Mouse (Mus musculus): ENCODE results near the gene Tmem186.

Tmem186 gene

DNA sequence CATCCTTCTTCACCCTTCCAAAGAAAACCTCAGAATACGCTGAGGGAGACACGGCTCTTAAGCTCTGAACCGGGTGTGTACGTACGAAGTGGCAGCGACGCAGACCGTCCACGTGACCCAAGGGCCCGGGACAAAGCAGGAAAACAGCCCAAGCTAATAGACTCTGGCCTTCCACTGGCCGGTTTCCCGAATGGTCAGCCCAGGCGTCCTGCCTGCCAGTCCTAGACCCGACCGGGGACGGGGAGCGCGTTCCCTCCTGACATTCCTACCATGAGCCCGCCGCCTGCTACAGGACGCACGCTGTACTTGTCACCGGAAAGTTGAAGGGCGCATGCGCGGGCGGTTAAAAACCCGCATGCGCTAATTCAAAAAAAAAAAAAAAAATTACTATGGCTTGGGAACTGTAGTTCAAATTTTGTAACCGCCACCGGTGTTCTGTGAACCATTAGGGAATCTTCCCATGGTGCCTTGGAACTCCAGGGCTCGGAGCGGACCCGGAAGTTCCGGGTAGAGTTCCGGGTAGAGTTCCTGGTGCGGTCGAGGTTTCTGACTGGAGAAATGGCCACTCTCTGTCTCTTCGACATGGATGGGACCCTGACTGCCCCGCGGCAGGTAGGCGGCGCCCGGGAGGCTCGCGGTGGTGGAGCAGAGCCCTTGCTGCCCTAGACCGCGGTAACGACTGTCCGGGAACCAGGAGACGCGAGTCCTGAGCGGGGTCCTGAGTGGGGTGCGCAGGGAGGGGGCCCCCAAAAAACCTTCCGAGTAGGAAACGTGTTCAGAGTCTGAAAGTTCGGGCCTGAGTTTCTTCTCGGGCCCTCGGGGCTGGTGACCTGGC is at the start of gene Tmem186, which contains the start of gene Pmm2:
Gene Tmem186 (minus strand): TSS at position 496 of the 835 bp plus-strand sequence.
Gene Pmm2 (plus strand): TSS at position 458 of the 835 bp plus-strand sequence.
- DNase-seq (ENCODE audit: low spot score): peak; percentile 88

DNA sequence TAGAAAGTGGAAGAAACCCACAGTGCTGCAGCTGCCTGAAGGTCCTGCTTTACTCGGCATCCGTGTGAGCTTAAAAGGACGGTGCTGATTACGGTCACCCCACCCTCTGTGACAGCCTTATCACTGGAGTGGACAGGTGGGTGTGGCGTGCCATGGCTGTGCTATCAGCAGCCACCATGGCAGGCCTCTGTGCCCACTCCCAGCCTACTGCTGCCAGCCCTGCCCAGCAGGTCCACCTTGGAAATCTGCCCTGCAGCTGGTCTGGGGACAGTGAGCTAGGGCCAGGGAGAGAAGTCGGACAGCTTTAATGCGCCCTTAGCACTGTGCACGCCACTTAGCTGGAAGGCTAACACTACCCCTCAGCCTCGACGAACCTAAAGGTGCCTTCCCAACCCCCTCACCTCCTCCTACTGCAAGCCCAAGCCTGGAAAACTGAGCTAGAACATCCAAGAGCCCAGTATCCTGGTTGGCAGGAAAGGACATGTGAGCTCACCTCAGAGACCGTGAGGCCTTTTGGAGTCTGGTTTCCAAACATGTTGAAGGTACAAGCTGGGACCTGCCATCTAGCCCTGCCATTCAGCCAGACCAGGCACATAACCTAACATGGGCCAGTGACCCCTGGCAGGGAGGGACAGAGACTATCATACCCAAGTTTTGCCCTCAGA is 49.5 kb upstream of the Tmem186 start:
- DNase-seq (ENCODE audit: low spot score): peak; percentile 54

DNA sequence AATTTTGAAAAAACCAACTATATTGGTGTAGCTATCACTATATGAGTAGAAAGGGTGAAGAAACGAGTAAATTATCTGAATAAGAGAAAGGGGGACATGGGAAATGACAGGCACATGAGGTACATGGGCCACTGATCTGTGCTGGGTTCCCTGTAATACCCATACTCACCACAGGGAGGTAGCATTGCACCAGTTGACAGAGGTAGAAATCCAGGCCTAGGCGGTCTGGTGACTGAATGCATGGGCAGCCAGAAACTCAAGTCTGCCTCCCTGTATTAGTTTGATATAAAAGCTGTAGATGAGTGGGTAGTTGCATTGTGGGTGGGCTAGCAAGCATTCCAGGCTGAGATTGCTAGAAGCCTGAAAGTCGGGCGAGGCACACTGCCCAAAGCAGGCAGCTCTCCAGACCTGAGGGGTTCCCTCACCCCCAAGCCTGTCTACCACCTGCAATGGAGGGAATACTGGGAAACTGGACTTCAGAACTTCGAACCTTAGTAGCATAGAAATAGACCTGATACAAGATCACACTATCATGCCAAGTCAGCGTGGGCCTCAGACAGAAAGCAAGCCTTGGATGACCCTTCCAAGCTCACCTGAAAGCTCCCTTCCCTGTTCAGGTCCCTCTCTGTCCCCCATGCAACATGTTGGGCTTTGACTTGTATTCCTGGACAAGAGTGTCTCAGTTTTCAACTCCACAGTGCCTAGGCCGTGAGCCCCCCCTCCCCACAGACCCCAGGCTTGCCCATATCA is 48.8 kb upstream of the Tmem186 start:
- peak; percentile 85 for DNase-seq (ENCODE audit: low spot score)

DNA sequence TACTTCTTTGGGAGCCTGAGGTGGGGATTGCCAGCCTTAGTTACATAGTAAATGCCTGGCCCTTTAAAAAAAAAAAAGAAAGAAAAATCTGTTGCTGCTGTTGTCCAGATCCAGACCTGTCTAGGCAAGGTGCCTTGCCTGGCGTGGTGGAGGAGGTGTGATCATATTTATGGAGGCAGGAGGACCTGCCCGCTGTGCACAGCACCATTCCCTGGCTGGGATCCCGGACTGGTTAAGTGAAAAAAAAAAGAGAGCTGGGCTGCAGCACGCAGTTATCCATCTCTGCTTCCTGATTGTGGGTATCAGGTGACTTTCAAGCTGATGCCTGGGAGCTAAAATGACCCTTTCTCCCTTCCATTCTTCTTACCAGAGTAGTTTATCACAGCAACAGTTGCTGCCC is 47.6 kb upstream of the Tmem186 start:
- no peak for DNase-seq (ENCODE audit: low spot score)

DNA sequence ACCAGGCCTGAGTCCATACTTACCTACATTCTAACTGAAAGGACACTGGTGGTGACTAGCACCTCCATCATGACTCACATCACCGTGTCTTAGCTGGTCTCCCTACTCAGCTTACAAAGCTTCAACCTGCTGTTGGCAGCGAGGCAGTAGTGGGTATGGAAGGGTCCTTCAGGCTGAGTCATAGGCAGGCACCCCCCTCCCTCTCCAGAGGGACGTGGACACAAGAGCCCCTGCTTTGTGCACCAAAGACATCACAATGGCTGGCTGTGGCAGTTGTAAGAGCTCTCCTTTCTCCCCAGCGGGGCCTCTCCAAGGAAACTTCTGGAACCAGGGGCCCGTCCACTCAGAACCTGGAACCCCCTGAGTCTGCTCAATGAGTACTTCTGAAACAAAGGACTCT is 43.0 kb upstream of the Tmem186 start, which contains the start of gene Gm5767:
Gene Gm5767 (plus strand): TSS at position 301 of the 400 bp plus-strand sequence.
- no peak for DNase-seq (ENCODE audit: low spot score)

DNA sequence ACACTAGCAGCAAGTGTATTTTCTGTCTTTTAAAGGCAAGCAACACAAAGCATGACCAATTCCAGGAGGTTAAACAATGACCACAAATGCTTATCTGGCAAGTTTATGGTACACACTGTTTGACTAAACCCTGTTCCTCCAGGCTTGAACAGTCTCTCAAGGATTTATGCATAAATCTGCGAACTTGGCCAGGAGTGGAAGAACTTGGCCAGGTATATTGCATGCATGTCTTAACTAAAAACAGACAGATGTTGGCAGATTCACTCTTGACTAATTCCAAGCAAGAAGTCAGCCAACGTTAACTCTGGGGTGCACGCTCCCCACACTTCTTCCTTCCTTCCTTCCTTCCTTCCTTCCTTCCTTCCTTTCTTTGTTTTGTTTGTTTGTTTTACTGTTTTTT is 42.3 kb upstream of the Tmem186 start:
- DNase-seq (ENCODE audit: low spot score): no peak

DNA sequence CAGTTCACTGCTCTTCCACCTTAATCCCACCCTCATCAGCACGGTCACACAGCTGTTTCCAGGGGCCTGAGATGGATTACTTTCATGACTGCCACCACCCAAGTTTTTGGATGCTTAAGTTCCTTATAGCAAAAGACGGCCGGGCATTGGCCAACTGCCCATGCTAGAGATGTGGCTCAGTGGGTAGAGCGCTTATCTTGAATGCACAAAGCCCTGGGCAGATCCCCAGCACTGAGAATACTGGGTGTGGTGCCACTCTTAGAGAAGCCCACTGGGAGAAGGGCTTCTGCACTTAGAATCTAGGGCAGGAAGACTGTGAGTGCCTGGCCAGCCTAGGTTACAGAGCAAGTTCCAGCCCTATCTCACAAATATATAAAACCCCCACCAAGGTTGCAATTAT is 41.2 kb upstream of the Tmem186 start:
- DNase-seq (ENCODE audit: low spot score): no peak

DNA sequence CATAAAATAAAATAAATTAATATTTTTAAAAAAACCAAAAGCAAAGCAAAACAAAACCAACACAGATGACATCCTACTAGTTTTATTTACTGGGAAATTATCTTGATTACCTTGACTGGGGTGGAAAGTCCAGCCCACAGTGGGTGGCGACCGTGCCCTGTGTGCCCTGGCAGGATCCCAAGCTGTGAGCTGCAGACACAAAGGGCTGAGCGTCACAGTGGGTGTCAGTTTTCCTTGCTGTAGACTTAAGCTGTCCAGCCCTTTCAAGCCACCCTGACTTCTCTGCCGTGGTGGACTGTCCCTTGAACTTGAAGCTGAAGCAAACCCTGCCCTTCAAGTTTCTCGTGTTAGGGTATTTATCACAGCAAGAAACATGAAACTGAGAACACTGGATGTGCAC is 40.5 kb upstream of the Tmem186 start:
- DNase-seq (ENCODE audit: low spot score): peak; percentile 59

DNA sequence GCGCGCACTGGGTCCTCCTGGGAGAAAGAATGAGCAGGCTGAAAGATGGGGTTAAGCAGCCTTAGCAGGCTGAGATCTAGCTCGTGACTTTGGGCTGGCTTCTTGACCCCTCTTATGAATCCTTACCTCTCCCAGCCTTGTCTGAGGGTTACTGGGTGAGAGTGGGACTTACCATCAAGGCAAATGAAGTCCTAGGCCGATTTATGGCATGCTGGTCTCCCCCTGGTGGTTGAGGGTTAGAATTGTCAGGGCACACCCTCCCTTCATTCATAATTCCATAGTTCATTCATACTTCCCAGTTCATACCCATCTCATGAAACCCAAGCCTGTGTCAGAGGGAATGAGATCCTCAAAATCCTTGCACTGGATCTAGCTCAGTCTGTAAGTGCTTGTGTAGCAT is 39.3 kb upstream of the Tmem186 start:
- peak; percentile 74 for DNase-seq (ENCODE audit: low spot score)

DNA sequence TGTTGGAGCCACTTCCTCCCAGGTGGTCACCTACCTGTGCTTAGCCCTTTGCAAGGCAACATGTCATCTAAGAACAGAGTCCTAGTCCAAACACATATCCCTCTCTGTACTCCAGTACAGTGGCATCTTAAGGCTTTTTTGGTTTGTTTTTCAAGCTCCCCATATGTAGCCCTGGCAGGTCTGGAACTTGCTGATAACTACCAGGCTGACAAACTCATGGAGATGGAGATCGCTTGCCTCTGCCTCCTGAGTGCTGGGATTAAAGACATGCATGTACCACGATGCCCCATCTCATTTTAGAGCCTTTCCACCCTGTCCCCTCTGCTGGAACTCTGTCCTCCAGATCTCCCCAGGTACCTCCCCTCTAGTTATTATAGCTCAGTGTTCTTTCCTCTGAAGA is 38.7 kb upstream of the Tmem186 start:
- no peak for DNase-seq (ENCODE audit: low spot score)

DNA sequence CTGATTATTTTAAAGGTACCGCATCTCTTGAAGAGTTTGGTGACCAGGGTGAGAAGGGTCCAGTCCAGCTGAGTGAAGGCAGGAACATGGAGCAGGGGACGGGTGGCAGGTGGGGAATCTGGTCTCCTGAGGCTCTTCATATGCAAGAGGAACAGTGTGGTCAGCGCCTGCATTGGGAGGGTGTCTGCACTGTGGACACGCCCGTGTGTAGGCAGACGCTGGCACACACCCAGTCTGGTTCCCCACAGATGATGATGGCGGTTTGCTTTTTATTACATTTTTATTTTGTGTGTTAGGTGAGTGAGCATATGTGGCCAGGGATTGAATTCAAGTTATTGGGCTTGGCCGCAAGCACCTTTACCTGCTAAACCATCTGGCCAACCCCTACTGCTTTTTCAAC is 38.0 kb upstream of the Tmem186 start:
- DNase-seq (ENCODE audit: low spot score): no peak

DNA sequence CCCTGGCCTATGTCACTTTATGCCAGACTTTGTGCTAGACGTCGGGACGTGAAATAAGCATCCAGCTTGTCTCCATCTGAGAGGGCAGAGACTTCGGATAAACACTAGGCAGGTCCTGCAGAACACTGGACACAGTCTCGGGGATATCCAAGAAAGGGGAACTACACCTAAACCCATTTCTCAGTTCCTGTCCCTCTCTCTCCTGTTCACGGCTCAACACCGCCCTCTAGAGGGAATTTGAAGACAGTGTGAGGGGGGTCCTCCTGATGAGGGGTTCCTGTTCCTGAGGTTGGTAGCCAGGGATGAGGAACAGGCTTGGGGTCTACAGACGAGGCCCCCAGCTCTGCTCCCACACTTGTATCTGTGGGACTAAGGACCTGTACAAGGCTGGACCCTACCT is 36.7 kb upstream of the Tmem186 start:
- peak; percentile 60 for DNase-seq (ENCODE audit: low spot score)

DNA sequence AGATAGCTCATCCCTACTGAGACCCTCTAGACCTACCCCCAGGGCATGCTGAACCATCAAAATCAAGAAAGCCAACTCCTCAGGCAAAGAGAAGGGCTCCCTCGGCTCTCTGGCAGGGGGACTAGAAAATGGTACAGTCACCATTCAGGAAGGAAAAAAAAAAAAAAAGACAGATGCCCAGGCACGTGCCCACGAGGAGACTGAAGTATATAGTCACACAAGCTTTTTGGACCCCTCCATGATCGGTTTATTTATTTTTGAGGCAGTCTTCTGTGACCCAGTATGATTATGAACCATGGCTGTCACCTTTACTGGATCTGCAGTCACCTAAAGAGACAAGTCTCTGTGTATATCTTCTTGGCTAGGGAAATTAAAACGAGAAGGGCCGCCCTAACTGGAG is 35.8 kb upstream of the Tmem186 start:
- DNase-seq (ENCODE audit: low spot score): no peak

DNA sequence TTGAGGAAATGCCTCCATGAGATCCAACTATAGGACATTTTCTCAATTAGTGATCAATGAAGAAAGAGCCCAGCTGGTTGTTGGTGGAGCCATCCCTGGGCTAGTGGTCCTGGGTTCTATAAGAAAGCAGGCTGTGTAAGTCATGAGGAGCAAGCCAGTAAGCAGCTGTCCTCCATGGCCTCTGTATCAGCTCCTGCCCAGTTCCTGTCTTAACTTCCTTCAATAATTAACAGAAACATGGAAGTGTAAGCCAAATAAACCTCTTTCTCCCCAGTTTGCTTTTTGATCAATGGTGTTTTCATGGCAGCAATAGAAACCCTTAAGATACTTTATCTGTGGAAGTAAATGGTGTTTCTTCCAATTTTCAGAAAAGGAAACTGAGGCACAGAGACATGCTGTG is 35.3 kb upstream of the Tmem186 start:
- no peak for DNase-seq (ENCODE audit: low spot score)

DNA sequence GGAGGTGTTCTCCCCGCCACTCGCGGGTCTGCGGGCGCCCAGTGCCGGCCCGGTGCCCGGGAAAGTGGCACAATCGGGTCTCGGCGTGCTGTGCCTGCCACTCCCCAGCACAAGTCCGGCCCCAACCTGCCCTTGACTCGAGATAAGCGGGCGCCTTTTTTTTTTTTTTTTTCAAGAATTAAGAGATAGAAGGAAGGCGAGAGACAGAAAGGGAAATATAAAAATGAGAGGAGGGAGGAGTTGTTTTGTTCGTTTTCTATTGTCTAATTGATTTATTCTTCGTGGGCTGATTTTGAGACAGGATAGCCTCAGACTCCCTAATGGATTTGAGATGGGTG is 34.8 kb upstream of the Tmem186 start:
- DNase-seq (ENCODE audit: low spot score): no peak

DNA sequence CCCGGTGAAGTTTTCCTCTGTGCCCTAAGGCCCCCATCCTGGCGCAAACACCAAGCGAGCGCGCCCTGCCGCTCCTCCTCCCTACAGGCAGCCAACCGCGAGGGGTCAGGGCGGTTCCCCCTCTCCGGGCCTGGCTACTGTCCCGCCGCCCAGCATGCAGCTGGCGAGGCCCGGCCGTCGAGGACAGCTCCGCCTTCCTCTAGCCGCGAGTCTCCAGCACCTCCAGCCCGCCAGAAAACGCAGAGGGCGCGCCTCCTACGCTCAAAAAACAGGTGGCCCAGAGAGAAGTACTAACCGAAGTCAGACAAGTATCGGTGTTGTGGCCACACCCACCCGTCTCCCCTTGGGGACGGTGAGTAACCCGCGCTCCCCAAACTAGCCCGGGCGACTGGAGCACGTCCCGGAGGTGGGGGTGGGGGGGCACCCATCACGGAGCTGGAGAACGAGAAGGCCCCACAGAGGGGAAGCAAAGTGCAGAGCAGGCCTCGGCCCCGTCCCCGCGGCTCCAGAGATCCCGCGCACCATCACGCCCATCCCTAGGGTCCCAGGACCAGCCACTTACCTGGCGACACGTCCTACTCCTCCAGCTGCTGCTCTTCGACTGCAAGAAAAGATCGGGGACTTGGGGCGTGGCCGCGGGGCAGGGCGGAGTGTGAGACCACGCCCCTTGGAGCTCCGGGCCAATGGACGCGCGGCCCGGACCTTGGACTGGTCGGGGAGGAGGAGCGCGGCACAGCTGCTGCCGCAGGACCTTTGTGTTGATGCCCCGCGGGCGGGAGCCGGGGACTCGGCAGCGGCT is 34.2 kb upstream of the Tmem186 start, which contains the start of gene Carhsp1:
Gene Carhsp1 (minus strand): TSS at position 605 of the 799 bp plus-strand sequence.
- DNase-seq (ENCODE audit: low spot score): peak; percentile 98

DNA sequence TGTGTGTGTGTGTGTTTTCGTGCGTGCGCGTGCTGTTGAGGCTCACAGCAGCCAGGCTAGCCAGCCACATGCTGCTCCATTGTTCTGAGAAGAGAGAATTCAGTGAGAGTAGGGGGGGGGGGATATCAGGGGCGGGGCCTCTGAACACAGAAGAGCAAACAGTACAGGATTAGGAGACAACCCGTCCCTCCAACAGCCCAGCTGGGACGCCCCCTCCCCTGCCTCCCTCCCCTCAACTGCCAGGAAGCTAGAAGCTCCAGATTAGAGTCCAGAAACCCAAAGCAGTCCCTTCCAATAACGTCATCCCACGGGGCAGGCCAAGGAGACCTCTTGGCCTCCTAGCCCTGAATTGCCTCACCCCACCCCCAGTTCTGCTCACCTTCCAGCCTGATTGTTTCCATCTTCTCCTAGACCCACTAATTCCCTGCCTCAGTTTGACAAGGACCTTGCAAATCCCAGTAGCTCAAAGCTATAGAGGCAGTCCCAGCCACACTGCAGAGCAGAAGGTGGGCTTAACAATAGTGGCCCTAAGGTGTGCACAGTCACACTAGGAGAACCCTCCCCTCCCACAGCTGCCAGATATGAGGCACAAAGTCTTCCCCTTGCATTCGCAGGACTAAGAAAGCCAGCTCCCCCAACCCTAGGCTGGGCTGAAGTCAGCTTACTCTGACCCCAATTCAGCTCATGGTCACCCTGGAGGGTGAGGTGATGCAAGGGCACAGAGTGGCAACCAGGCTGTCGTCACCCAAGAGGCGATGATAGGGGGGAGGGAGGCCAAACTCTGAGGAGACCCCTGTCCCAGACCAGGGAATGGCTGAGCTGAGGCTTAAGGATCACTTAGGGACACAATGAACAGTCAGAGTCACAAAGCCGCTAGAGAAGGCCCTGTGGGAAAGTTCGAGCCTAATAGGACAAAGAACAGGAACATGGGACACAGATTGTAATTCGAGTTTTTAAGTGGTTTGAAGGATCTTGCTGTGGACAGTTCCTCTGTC is 32.8 kb upstream of the Tmem186 start:
- peak; percentile 49 for DNase-seq (ENCODE audit: low spot score)

DNA sequence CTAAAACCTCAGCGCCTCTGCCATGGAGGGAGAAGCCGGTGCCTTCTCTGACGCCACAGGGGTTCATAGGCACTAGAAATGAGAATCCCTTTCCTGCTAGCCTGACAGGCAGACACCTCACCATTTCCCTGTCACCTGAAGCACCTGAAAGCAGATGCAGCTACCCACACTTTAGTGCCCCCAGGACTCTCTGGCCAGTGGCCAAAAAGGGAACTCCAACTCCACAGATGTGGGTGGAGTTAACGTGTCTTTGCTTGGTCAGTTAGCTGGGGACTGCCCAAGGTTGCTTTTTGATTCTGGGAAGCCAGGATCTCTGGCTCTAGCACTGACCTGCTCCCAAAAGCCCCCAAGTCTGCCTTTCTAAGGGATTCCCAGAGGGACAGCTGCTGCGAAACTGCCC is 31.9 kb upstream of the Tmem186 start:
- DNase-seq (ENCODE audit: low spot score): peak; percentile 61

DNA sequence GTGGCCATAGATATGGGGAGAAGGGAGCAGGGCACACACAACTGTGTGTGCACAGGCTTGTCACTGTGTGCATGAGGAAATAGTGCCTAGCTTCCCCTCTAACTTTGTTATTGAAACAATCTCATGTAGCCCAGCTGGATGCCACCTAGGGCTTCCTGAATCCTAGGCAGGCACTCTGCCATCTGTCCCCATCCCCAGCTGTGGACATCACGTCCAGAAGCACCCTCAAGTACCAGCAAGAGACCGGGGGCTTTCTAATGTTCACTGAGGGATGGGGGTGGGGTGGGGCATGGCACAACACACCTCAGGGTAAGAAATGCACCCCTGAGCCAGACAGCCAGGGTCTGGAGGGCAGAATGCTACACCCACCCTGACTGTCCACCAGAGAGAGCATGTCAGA is 30.9 kb upstream of the Tmem186 start:
- DNase-seq (ENCODE audit: low spot score): no peak

DNA sequence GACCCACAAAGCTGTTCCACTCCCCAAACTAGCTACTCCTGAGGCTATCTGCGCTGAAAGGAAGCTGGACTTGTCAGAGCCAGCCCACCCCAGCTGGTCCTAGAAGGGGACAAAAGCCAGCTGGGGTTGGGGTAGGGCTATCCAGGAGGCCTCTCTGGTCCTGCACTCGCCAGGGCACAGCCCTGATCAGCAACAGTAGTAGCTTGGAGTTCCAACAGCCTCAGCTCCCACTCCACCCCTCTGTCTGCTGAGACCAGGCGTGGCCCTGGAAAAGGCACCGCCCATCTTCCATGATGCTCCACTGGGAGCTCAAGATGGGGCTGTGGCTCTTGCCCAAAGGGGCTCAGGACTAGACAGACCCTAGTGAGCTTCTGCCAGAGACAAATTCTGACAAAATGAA is 30.3 kb upstream of the Tmem186 start:
- peak; percentile 55 for DNase-seq (ENCODE audit: low spot score)

DNA sequence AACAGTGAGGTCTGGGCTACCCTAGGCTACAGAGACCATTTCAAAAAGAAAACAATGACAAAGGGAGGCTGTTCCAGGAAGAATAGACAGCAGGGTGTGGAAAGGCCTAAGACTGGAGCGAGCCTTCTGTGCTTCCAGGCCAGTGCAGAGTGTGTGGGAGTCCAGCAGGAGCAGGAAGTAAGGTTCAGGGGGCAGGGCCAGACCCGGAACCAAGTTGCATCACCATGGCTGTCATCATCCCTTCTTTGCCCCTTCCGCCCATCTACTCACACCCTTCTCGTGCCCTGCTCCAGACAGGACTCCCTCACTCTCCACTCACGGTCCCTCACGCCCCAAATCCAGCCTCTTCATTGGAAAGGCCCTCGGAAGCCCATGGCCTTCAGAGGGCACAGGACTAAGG is 29.7 kb upstream of the Tmem186 start:
- DNase-seq (ENCODE audit: low spot score): no peak

Measured in testis, postnatal 10 days (tissue).